Mouse (Mus musculus) heart, postnatal 14 days (tissue): ENCODE results near the gene B3gat2. TPM values are rescaled to one million over a fixed set of nuclear protein-coding genes. Genes with fewer than 3 reads are reported as not detected.

ENCODE experiments used
- DNase-seq, 2 experiments: peaks; one replicate each; pipeline ENCODE4 v3.0.0; 2021 to 2022
- intact Hi-C: fragments of 180-260 bp; cut with DNase I; formaldehyde crosslinking; loops from one replicate; pipeline ENCODE4 v1.15.1; 2025
- long read RNA-seq, 2 experiments: library from polyadenylated mRNA; stranded (forward); transcript quantifications; one replicate each; pipeline ENCODE4 v2.0.0; 2021
- total RNA-seq, 2 experiments: library from RNA; stranded (reverse); gene quantifications; 2 replicates each; pipeline ENCODE4 v1.2.3; 2021

The B3gat2 gene
- not detected for total RNA-seq
- long read RNA-seq, experiment 1, result 0 reads
- long read RNA-seq, experiment 2, result 0 reads

- DNase-seq, result peak in 1 of 2 experiments; percentile 2
- intact Hi-C loops, result no loop called here
Observed at GRCm38 (mm10) chr1:23761502-23762135, at the start of gene B3gat2. Gene B3gat2, plus strand, starts transcription at chr1:23761753.

GRCm38 (mm10) chr1:23720326-23720725, 41.2 kb upstream of the B3gat2 start:
- DNase-seq, result no peak
- intact Hi-C loops, result no loop called here

- DNase-seq, result no peak
Observed at GRCm38 (mm10) chr1:23721036-23721435, 40.5 kb upstream of the B3gat2 start.

GRCm38 (mm10) chr1:23722469-23723372, 38.8 kb upstream of the B3gat2 start:
- intact Hi-C loops, result no loop called here
- no peak for DNase-seq

More at GRCm38 (mm10) chr1:23721036-23721435, 40.5 kb upstream of the B3gat2 start:
- intact Hi-C loops, result no loop called here

GRCm38 (mm10) chr1:23731324-23731723, 30.2 kb upstream of the B3gat2 start:
- no peak for DNase-seq
- intact Hi-C loops, result no loop called here

- intact Hi-C loops, result no loop called here
- DNase-seq, result no peak
Observed at GRCm38 (mm10) chr1:23750864-23751532, 10.6 kb upstream of the B3gat2 start.

- no peak for DNase-seq
- intact Hi-C loops, result no loop called here
Observed at GRCm38 (mm10) chr1:23753091-23753490, 8.5 kb upstream of the B3gat2 start.

- no peak for DNase-seq
- intact Hi-C loops, result no loop called here
Observed at GRCm38 (mm10) chr1:23753591-23753990, 8.0 kb upstream of the B3gat2 start.

GRCm38 (mm10) chr1:23754340-23754739, 7.2 kb upstream of the B3gat2 start:
- no peak for DNase-seq
- intact Hi-C loops, result no loop called here

GRCm38 (mm10) chr1:23754967-23755366, 6.6 kb upstream of the B3gat2 start:
- intact Hi-C loops, result no loop called here
- DNase-seq, result no peak

GRCm38 (mm10) chr1:23762136-23762687, 659 bp downstream of the B3gat2 start:
- intact Hi-C loops, result no loop called here
- peak; percentile 13 to 21 for DNase-seq

- DNase-seq, result peak; percentile 89 to 93
- intact Hi-C loops, result loop anchor here (1.0 kb wide), 1 partner anchor 29 kb away; no protein-coding TSS in a partner anchor
Observed at GRCm38 (mm10) chr1:23762782-23763630, 1.5 kb downstream of the B3gat2 start.

- no peak for DNase-seq
- intact Hi-C loops, result loop anchor here (1.0 kb wide), 1 partner anchor 29 kb away; no protein-coding TSS in a partner anchor
Observed at GRCm38 (mm10) chr1:23763726-23764125, 2.2 kb downstream of the B3gat2 start.

GRCm38 (mm10) chr1:23764710-23765109, 3.2 kb downstream of the B3gat2 start:
- DNase-seq, result no peak
- intact Hi-C loops, result no loop called here

GRCm38 (mm10) chr1:23773039-23773438, 11.5 kb downstream of the B3gat2 start:
- intact Hi-C loops, result no loop called here
- DNase-seq, result no peak

- intact Hi-C loops, result loop anchor here (1.0 to 5.0 kb wide), 3 partner anchors 30 to 471 kb away; no protein-coding TSS in a partner anchor
- peak; percentile 66 to 83 for DNase-seq
Observed at GRCm38 (mm10) chr1:23792737-23793533, 31.4 kb downstream of the B3gat2 start.

- intact Hi-C loops, result no loop called here
- DNase-seq, result no peak
Observed at GRCm38 (mm10) chr1:23798306-23798705, 36.8 kb downstream of the B3gat2 start.

GRCm38 (mm10) chr1:23821615-23822014, 60.1 kb downstream of the B3gat2 start:
- DNase-seq, result no peak
- intact Hi-C loops, result no loop called here
